Mouse (Mus musculus): ENCODE results near the gene Pih1d1.

The Pih1d1 gene

DNA sequence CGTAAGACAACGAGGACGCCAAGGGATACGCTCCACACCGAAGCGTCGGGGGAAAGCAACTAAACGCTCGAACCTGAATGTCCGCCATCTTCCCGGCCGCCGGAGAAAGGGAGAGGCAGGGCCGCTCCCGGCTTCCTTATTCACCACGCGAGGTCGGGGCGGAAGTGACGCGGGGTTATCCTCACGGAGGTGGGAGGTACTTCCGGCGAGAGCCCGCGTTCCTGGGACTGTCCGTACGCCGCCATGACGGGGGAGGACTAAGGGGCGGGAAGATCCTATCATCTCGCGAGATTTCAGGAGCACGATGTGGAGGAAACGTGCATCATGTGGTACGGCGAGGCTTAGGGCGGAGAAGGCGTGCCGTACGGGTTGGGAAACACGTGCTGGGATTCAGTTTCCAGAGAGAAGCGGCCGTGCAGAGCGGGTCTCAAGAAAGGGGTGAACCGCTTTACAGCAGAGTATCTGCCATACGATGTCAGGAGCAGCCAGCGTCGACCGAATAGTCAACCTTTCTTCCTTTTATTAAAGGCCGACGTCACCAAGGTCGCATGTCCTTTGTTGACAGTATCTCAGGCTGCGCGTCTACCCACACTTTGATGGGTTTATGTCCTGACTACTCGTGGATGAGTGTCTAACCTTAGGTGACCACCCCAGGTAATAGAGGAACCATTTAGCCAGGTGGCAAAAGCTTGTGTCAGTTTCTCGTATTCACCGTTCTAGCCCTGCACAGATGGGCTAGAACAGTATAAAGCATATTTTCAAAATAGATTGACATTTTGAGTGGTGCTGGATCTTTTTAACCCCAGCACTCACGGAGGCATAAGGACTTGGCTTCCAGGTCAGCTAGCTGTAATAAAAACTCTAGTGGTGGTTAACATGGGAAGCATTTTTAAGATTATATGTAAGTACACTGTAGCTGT lies 29.6 kb upstream of the Pih1d1 start, which contains the start of gene Rps11:
TSS of gene Rps11 (minus strand) at position 216 of the 920 bp plus-strand sequence.
- peak; percentile 58; the same call in 1 of the 2 replicates for TF ChIP-seq GATA4 (IDR thresholded peaks at IDR 0.05; ENCODE audit: insufficient replicate concordance, low read length)

DNA sequence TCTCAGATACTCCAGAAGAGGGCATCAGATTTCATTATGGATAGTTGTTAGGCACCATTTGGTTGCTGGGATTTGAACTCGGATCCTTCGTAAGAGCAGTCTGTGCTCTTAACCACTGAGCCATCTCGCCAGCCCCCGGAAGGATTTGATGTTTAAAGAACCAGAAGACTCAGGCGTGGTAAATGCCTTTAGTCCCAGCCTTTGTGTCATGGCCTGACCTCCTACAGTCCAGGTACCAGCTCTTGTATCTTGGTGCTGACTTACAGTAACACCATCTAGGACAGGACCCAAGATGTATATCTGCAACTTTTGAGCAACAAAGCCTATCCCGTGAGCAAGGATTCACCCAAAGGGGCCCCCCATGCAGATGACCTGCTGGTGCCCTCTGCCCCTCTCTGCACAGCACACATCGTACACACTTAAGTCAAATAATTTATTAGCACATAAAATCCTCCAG lies 28.9 kb upstream of the Pih1d1 start:
- no peak for TF ChIP-seq GATA4 (IDR thresholded peaks at IDR 0.05; ENCODE audit: insufficient replicate concordance, low read length)

DNA sequence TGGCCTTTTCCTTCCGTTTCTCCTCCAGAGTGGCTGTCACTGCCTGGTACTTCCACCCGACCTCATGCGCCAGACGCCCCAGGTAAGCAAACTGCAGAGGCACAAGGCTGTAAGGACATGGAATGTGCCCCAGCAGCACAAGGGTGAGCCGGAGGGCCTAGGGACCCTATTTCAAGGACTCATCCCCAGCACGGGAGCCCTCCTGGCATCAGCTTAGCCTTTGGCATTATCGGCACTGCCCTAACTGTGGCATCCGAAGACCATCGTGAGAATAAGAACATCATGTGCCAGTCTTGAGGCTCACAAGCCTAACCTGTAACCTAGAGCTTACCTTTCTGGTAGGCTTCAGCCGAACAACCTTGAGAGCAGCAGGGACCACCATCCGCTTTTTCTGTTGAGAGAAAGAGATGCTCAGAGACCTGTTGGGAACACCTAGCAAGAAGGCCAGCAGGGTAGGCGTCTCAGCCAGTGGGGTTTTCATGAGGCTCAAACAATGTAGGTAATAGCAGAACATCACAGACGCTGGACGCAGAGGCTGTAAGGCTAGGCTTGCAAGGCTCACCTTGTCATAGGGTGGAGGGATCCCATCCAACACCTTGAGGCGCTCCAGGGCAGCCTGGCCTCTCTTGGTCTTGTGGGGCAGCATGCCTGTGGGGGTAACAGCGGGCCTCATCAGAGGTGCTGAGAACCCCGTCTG lies 27.8 kb upstream of the Pih1d1 start:
- TF ChIP-seq GATA4 (IDR thresholded peaks at IDR 0.05; ENCODE audit: insufficient replicate concordance, low read length) = no peak

DNA sequence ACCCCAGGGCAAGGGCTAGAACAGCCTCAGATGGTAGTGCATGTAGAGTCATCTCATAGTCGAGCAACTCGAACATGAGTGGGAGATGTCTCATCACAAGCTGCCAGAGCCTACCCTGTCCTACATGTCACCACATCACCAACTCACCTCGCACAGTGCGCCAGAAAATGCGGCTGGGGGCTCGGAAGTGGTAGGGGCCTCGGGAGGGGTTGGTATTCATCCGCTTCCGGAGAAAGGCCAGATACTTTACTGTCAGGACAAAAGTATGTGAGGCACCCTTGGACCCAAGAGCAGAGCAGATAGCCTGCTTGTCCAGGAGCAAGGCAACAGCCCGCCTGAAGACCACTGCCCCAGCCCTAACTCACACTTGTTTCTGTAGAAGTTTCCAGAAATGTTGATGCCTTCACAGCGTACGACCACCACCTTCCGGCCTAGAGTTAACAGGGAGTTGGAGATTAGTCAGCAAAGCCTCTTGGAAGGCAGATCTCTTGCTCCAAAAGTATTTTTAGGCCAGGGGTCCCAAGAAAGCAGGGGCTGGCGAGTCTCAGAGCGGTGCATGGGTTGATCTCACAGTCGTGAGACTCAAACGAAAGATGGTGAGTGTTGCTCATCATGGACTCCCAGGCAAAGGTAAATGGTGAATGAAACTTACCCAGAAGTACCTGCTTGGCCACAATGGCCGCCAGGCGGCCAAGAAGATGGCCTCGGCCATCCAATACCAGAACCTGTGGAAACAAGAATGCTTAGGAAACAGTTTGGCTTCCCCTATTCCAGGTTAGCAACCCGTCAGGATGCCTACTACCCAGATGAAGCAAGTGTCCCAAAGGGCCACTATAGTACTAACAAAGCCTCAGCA lies 27.0 kb upstream of the Pih1d1 start:
- no peak for TF ChIP-seq GATA4 (IDR thresholded peaks at IDR 0.05; ENCODE audit: insufficient replicate concordance, low read length)

DNA sequence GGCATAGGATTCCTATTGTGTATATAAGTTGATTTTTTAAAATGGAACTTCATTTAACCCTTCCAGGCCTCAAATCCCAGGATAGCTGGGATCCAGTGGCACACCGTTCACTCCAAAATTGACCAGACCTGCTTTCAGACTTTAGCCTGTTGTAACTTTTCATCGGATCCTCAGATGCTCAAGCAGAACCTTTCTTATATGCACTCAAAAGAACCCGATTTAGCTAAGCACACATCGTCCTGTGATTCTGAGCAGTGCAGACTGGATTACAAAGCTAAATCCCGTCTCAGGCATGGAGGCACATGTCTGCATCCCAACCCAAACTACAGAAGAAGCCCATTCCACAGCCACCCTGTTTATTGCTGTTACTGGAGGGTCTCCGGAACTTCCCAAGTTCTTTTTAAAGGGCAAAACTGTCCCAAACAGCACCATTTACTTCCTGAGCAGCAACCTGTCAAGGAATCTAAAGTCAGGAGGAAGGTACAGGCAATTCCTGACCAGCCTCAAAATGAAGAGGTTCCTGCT lies 26.3 kb upstream of the Pih1d1 start:
- no peak for TF ChIP-seq GATA4 (IDR thresholded peaks at IDR 0.05; ENCODE audit: insufficient replicate concordance, low read length)

DNA sequence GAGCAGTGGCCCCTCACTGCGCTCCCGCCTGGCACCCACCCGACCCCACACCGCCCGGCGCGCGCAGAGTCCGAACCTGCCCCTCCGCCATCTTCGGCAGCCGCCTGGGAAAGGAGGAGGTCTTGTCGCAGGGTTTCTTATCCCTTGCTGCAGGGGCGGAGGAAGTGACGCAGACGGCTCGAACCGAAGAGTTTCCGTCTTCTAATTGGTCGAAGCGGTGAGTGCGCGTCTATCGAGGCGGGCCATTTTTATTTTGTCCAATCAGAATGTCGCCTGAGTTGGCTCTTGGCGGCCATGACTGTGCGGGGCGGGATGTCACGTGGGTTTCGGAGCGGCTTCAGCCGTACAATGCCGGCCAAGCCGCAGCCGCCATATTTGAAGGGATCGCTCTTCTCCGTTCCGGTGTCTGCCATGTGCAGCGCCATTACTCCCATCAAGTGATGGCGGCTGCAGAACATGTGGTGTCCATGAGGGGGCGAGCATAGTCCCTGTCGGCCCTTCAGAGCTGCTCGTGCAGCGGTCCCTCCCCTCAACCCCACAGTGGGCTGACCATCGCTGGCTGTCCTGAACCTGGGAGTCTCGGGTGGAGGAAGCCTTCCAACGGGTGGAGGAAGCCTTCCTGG lies 25.4 kb upstream of the Pih1d1 start, which contains the start of gene Rpl13a:
TSS of gene Rpl13a (minus strand) at position 138 of the 623 bp plus-strand sequence.
- TF ChIP-seq GATA4 (IDR thresholded peaks at IDR 0.05; ENCODE audit: insufficient replicate concordance, low read length) = no peak; the same call in 1 of the 2 replicates

DNA sequence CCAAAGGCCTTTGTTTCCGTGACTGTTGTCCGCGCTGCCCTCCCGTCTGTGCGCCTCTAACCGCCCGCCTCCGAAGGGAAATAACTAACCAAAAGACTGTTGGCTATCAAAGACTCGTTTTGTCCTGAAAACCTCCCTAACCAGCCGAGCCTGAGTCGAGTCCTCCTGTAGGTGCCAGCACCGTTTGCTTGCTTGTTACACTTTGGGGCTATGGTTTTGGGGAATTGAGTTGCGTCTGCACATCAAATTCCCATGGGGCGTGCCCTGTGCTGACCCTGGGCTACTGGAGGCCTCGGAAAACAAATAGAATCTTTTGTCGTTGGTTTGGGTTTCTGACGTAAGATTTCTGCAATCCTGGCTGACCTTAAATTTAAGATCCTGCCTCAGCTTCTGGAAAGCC lies 24.8 kb upstream of the Pih1d1 start:
- TF ChIP-seq GATA4 (IDR thresholded peaks at IDR 0.05; ENCODE audit: insufficient replicate concordance, low read length) = no peak

DNA sequence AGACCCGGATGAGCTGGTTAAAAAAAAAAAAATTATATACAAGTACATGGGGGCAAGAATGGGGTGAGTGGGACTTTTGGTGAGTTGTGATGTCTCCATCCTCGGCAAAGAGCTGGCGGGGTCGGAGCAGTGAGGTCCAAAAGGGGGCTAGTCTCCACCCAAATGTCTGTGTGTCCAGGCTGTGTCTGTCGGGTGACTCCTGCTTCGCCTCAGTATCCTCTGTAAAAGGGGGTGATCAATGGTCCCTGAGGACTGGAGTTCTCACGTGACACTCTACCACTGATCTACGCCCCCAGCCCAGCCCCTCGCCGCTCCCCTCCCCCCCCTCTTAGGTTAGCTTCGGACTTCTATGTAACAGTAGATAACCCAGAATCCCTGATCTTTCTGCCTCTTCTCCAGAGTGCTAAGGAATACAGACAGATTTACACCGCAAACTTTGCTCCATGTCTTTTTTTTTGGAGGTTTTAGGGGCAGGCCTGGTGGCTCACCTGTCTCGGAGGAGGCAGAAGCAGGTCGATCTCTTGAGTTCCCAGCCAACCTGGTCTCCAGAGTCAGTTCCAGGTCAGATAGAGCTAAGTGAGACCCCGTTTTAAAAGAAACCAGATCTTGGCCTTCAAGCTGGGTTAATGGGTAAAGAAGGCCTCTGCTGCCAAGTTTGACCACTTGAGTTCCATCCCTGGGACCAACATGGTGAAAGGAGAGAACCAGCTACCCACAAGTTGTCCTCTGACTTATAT lies 24.2 kb upstream of the Pih1d1 start:
- no peak for TF ChIP-seq GATA4 (IDR thresholded peaks at IDR 0.05; ENCODE audit: insufficient replicate concordance, low read length)

DNA sequence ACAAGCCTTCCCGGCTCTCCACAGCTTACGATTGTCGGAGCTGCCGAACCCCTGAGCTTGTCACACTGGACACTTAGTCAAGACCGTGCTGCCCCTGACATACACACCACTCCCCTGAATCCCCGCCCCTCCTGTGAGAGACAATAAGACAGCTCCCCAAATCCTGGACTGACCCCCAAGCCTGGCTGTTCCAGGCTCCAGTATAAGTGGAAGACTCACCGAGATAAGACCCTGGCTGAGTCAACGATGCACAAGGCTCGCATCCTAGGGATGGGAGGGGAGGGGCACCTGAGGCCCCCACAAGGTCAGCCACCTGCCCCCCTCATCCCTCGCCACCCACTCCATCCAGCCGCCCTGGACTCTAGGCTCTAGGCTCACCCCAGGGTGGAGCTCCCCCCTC lies 22.3 kb upstream of the Pih1d1 start:
- no peak for TF ChIP-seq GATA4 (IDR thresholded peaks at IDR 0.05; ENCODE audit: insufficient replicate concordance, low read length)

DNA sequence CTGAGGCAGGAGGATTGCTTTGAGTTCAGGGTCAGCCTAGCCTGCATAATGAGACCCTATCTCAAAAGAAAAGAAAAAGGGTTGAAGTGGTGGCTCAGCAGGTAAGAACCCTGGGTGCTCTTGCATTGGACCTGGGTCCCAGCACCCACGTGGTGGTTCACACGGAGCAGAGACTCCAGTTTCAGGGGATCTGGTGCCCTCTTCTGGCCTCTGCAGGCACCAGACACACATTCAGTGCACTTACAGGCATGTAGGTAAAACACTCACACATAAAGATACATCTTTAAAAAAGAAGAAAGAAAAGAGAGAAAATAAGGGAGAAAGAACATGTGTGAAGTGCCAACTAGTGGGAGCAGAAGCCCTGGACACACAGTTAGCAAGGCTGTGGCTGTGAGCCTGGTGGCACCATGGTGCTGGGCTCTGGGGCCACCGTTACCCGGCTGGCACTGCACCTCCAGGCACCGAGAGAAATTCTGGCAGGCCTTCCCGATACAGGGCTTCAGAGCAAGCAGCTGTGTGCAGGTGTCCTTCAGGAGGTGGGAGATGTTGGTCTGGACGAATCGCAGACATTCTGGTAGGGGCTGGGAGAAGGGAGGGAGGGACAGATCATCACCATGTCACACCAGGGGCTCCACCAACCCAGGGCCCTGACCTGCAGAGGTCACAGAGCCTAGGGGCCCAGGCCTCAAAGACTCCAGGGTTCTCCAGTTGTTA lies 20.5 kb upstream of the Pih1d1 start:
- no peak for TF ChIP-seq GATA4 (IDR thresholded peaks at IDR 0.05; ENCODE audit: insufficient replicate concordance, low read length)

DNA sequence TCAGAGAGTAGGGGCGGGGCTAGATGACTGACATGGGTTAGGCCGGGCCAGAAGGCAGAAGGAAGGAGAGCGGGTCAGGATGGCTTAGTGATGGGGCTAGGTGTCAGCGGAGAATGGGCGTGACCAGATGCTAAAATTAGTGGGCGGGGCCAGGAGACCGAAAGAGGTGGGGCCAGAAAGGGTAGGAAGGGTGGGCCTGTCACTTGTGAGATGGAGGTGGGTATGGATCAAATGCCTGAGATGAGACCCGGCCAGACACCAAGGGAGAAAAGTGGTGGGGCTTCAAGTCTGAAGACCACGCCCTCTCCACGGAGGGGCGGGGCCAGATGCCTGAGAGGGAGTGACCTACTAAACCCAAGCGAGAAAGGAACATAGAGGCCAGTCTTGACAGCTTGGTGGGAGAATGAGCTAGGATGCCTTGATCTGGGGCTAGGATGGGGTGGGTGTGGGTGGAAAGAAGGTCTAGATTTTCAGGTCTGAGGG lies 19.5 kb upstream of the Pih1d1 start:
- no peak for TF ChIP-seq GATA4 (IDR thresholded peaks at IDR 0.05; ENCODE audit: insufficient replicate concordance, low read length)

DNA sequence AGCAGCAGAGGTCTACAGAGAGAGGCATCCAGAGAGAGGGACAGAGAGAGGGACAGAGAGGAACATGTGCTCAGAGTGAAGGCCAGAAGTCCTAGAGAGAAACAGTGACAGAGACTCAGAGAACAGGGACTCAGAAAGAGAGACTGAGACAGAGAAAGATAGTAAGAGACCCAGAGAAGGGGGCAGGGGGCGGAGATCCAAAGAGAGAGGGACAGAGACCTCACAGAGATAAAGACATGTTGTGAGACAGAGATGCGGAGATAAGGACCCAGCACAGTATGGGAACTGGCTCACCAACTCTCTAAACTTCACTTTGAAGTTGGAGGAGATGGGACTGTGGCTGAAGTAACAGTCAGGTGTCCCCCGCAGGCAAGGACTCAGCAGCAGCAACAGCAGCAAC lies 18.7 kb upstream of the Pih1d1 start:
- no peak for TF ChIP-seq GATA4 (IDR thresholded peaks at IDR 0.05; ENCODE audit: insufficient replicate concordance, low read length)

DNA sequence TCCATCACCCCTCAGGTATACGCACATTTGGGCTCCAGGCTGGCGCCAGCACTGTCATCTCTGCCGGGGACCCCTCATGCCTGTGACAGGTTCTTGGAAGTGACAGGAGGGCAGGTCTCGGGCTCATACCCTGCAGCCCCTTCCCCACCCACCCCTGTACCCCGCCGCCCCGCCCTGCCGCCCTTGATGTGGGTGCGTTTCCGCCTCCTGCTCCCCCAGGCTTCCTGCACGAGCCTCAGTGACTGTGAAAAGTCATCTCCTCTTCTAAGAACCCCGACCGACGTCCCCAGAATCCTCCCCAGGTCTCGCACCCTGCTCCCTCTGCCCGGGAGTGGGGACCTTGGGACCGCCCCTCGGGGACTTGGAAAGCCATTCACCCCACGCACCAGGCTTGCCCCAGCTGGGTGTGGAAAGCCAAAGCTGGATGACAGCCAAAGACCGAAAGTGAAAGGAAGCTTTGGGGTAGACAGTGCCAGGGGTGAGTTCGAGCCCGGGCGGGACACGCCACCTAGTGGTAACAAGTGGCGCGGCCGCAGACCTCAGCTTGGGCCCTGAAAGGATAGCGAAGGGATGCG lies 18.0 kb upstream of the Pih1d1 start, which contains the start of the genes Gm45713 and Flt3l:
TSS of gene Gm45713 (minus strand) at position 239 of the 575 bp plus-strand sequence.
TSS of gene Flt3l (minus strand) at position 440 of the 575 bp plus-strand sequence.
- 0 out of 2 replicates have a peak, but pooled peaks have one; percentile 9 for TF ChIP-seq GATA4 (IDR thresholded peaks at IDR 0.05; ENCODE audit: insufficient replicate concordance, low read length)

Measured in liver, adult (tissue).